Mouse (Mus musculus) Muller cell, postnatal 12 days (primary cell): ENCODE measurements at regions not wholly inside any gene's neighbourhood (a gene's known extent, or its start where the extent isn't known, plus 50 kb on each side); places are given as distances from the start of the nearest gene placed in this dataset.

Source experiments
- DNase-seq: peaks from one replicate; pipeline ENCODE4 v3.0.0-alpha.2; 2015; ENCODE audit errors: inconsistent ontology term

DNA sequence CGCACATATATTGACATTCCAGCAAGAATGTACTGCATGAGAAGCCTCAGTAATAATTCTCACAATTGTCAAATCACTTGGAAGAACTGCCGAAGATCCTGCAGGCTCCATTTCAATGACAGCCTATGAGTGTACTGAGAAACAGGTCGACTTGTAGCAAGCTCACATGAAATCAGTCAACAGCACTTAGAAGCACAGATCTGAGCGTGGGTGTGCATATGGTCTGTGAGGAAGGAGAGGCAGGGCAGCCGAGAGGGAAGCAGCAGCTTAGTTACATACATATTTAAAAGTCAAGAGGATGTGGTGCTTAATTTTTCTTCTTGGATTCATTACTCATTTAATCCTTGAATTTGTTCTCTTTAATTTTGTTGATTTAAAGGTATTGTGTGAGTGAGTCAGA, 967.4 kb upstream of the Epha7 start:
- DNase-seq: no peak

DNA sequence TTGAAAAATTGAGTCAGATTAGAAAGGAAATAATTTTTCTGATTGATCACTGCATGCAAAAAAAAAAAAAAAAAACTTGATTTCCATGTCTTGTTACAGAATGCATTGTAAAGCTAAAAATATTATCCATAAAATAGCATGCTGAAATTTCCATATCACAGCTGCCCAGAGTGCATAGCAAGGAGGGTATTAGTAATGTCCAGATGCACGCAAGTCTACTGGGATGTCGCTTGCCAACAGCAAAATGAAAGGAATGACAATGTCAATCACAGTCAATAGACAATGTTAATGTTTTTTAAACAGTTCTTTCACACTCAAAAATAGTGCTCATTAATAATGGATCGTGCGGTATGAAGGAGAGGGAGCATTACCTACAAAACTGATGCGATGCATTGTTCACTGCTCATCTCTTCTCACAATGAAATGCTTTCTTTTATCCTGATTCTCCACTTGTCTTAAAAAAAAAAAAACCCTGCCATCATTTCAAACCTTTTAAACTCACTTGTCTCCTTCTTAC, 966.8 kb upstream of the Epha7 start:
- no peak for DNase-seq

DNA sequence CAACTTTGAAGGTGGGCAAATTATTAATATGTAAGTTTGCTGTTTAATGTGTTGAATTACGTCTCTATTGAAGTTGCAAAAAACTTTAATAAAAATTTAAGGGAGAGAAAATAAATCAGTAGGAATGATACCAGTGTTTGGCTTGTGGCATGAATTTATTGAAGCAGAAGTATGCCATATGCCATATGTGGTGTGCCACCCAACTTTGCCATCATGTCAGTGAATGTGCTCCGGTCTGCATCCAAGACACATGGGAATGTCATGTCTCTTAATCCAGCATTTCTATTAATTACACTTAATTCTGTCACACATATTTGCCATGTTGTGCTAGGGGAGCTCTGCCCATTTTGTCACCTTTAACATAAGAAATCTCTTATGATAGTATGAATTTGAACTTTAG, 956.8 kb upstream of the Epha7 start:
- DNase-seq: no peak

DNA sequence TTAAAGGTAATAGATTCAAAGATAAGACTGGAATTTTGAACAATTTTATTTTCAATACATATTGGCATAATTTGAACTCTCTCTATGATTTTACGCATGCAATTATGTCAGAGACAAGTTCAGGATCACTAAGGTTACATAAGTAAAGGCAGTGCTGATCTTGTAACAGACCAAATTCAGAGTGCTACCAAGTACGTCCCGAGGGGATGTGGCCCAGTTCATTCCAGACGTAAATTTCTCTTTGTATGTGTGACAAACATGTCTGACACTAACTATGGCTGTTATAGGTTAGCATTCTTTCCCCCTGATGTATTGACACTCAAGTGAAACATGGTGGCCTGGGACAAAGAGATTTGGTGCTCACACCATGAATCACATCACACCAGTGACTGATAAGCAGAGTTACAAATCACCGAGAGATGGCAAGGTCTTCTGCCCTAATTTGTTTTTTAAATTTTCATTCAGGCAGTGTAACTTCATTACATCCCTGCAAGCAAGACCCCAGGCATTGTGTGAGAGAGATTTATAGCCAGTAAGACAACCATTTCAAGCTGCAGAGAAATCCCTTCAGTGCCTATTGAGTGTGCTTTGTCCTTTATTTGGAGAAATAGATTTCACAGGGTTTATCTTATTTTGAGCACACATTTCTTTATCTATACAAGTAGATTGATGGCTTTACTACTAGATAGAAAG, 925.5 kb upstream of the Epha7 start:
- DNase-seq: no peak

DNA sequence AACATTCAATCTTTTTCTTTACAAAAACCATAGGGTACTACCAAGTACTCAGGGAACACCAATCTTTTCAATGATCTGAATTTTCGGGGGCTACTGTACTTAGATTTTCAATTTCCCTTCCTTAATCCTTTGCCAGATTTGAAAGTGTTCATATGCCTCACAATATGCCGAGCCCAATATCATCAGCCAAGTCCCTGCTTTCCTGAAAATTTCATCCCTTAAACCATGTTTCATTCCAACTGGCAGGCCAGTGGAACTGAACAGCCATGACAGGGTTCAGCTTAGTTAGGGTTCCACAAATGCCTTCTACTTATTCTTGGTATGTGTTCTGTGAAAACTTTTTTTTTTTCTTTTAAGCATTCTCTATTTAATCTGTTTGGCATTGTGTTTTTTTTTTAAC, 916.5 kb upstream of the Epha7 start:
- no peak for DNase-seq

DNA sequence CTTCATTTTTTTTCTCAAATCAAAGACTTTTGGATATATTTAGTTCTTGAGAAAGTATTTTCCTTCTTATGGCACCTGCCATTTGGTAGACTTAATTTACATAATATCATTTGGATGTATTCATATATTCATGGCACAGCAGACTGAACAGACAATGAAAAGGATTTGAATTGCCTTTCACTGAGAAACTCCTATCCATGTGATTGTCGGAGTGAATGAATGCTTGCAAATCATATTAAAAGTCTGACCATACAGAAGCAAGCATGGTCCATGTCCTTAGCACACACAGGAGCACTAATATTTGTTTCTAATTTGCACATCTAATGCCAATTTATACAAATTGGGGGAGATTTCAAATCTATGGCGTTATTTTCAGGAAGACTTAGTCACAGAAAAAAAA, 867.6 kb upstream of the Epha7 start:
- no peak for DNase-seq

DNA sequence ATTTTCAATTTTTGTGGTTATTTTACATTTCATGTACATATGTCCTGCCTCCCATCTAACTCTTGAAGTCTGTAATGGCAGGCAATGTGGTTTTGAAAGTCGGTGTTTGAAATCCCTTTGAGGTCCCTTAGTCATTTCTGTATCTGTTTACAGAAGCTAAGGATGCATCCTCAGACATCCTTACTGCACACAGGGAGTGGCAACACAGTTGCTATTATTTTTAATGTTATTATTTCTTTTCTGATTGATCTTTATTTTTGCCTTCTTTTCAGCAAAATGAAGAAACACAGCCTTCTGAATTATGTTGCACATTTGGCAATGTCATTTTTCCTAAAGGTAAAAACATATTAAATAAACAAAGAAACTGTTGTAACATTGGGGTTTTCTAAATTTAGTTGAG, 867.2 kb upstream of the Epha7 start:
- no peak for DNase-seq

DNA sequence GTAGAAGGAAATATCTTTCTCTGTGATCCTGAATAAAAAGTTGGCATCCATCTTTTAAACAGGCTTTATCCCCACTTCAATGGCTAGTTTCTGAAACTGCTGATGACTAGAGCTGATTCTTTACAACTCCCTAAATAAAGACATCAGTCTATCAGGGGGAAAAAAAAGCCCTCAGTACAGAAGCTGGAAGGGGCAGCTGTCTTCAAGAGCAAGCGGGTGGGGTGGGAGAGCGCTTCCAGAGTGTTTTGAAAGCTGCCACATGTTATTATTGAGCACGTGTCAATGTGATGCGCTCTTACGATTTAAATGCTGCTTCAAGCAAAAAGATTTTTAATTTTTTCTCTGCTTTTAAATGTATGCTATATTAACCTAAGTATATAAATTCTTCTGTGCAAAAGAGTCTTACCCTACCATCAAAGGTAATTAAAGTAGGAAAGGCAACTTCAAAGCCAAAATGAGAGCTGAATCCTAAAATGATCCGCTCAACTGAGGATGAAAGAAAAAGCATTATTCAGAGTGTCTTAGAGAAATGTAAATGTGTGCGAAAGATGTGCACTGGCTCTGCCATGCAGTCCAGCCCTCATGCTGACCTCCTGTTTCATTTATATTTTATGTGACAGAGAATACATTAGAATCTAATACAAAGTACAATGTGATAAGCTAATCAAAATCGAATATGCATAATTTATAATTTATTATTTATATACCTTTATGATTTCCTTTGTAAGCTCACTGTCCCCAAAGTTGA, 862.8 kb upstream of the Epha7 start:
- no peak for DNase-seq

DNA sequence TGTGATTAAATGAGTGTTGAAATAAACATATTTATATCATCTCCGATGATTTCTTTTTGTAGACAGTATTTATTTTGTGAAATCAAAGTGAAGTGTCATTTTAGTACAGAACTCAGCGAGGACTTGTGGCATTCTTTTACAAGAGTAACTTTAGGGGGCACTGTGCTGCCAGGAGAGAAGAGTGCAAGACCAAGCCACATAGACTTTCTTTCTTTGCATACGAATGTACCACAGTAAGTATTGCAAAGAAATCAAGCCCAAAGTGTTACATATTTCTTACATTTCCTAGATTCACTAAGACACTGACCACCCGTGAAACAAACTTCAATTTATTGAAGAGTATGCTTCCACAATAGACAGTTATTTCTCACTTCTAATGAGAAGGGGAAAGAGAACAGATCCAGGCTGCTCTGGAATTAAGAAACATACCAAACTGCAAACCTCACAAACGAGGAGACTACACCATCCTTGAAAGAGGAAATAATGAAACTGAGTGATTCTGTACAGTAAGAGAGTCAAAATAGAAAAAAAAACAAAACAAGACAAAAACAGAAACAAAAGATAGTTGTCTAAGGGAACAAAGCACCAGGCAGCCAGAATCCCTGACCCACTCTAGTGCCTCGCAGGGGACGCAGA, 847.8 kb upstream of the Epha7 start:
- peak; percentile 27 for DNase-seq

DNA sequence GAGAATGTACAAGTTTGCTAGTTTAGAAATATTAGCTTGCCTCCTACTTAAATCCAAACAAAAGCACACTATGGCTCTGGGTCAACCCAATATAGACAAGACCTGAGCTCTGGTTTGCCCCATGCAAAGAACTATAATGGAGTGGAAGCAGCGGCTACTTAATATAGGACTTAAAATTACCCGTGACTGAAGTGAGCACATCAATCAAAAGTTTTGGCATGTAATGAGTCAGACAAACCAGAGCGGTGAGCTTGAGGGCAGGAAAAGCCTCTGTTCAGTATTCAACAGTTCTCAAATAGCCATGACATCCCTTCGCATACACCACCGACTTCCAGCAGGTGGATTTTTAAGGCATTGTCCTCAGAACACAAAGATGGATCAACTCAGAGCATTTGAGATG, 842.4 kb upstream of the Epha7 start:
- peak; percentile 72 for DNase-seq

DNA sequence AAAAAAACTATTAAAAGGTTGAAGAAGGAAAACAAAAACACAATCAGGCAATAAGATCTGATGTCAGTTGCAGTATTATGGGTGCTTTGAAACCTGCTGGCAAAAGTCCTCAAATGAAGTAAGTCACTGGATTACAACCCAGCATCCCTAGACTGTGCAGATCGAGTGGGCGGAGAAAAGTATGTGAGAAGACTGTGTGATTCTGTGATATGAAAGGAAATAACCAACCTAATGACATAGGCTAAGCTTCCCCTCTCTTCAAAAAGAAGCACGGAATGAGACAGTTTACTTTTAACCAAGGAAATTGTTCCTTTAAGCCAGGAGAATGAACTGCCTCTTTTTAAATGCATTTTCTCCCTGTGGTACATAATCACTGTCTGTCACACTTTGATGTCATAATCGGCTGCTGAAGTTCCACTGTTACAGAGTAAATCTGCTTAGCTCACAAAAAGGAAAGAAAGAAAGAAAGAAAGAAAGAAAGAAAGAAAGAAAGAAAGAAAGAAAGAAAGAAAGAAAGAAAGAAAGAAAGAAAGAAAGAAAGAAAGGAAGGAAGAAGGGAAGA, 833.6 kb upstream of the Epha7 start:
- peak; percentile 36 for DNase-seq

DNA sequence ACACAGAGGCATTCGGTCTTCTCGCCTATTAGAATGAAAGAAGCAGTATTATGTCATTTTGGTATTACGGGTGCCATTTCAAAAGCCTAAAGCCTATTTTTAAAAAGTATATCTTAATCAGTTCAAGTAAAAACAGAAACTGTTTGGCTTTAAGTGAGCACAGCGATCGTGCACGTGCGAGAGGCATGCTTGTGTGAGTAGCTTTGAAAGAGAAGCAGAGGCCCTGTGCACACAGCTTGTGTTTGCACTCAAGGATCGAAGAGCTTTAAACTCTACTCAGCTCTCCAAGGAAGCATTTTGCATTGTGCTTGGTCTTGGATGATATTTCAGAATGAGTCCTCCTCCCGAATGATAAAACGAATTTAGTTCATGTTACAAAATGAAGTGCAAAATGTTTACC, 833.1 kb upstream of the Epha7 start:
- no peak for DNase-seq

DNA sequence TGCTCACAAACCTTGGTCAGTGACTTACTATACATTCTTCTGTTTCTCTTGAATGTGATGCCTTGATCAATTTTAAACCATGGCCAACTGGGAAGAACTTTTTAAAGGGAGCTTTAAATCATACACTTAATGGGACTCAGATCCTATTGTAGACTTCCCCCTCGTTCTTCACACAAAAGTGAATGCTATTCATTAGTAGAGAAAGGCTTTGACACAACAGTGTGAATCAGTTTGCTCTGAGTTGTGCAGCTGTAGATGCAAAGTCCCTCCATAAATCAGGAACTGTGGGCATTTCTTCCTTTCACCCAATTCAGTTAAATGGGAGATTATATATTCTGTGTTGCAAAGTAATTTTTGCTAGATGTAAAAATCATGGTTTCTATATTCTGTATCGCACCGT, 831.6 kb upstream of the Epha7 start:
- DNase-seq: no peak

DNA sequence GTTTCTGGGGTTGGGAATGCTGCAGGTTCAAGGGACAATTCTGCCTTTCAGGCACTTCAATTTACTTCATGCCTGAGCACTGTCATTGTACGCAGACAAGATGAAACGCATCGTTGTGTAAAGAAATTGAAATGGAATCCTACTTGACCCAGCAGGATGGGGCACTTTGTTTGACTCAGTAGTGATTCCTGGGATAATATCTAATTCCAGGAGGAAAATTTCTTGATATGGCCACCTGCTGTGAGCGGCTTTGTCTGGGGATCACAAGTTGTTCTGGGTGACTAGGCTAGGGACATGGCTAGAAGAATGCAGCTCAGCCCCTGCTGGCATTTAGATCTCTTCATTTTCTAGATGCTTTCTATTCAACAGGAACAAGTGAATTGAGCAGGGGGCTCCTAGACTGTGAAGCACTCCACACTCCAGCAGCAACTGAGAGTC, 824.9 kb upstream of the Epha7 start:
- DNase-seq: peak; percentile 88

DNA sequence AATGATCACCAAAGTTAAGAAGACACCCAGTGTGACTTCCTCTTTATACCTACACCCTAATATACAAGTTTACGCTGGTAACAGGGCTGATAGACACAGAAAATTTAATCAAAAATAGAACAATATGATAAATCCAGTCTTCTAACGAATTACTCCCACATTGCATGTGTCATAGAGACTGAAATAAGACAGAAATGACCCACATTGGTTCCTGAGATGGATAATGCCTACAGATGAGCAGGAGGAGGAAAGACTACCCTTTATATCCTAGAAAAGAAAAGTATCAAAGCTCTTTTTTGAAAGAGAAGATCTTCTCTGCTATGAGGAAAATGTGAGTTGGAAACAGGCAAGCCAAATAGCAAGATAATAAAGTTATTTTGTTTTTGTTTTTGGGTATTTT, 818.5 kb upstream of the Epha7 start:
- no peak for DNase-seq

DNA sequence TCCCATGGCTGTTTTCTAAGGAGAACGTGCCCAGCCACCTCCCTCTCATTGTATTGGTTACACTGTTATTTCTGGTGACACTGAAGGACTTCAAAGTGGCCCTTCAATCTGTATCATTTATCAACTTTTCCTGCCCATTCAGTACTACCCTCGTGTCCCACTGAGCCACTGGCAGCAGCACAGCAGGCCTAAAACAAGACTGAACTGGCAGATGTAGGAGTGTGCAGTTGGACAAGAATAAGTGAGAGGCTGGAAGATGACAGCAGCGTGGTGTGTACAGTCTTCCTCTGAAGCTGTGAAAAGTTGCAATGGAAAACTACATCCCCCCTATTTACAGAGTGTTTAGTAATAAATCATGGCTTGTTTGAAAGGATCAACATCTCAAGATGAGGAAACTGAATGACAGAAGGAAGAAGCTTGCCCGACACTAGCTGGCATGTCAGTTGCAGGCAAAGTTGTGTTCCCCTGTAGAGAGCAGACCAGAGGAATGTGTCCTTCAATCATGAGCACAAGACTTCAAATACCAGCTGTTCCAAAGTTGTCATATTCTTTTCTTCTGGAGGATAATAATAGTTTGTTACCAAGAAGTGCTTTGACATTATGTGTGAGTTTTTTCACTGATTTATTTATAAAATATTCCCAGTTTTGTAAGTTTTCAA, 811.0 kb upstream of the Epha7 start:
- no peak for DNase-seq
